Mouse (Mus musculus) frontal cortex, postnatal 36 days (tissue): ENCODE results near the gene Chaf1a.
"Not testable (repeated sequence)": the region's sequence is repeated elsewhere in the genome, so short reads cannot be mapped to it uniquely, and the experiment has no call there.

Experiments
- DNase-seq, 2 experiments: peaks; one replicate each; pipeline ENCODE4 v3.0.0; 2022; ENCODE audit warnings: low spot score in 2 of 2

Gene Chaf1a

DNA sequence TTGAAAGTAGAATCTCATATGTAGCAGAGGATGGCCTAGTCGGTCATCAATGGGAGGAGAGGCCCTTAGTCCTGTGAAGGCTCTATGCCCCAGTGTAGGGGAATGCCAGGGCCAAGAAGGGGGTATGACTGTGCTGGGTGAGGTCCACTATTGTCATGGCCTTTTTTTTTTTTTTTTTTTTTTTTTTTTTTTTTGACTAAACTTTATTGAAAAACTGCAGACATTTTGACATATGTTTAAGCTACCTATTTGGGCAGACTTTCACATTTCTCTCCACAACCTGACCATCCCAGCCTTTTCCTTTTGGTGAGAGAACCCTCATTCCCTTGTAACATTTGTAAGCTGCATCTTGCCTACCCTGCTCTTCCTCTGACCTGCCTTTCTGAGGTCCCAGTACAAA is 52.1 kb downstream of the Chaf1a start:
- no peak for DNase-seq

GRCm38 (mm10) chr17:56092794-56093193 is 52.6 kb downstream of the Chaf1a start:
- DNase-seq, result no peak

DNA sequence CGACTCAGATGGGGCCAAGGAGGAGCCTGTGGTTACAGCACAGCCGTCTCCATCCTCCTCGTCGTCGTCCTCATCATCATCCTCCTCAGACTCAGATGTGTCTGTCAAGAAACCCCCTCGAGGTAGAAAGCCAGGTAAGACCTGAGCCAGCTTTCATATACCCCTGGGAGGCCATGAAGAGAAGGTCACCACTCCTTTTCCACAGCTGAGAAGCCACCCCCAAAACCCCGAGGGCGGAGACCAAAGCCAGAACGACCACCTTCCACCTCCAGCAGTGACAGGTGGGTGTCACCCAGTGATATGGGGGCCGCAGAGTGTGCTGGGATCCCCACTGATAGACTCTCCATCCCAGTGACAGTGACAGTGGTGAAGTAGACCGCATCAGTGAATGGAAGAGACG is 56.6 kb downstream of the Chaf1a start:
- DNase-seq, result no peak

DNA sequence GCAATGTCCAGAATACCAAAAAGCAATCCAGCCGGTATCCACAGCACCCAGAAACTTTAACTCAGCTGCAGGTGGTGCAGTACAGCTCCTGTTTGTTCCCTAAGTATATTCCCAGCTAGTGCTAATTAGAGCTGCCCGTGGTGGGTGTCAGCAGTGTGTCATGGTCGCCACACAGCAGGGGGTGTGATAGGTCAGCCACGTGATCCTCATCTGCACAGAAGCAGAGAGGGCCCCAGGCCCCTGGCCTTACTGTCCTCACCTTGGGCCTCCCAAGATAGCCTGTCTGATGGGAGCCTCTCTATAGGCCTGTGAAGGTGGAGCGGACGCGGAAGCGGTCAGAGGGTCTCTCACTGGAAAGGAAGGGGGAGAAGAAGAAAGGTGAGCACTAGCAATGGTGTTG is 57.9 kb downstream of the Chaf1a start:
- DNase-seq, result no peak

DNA sequence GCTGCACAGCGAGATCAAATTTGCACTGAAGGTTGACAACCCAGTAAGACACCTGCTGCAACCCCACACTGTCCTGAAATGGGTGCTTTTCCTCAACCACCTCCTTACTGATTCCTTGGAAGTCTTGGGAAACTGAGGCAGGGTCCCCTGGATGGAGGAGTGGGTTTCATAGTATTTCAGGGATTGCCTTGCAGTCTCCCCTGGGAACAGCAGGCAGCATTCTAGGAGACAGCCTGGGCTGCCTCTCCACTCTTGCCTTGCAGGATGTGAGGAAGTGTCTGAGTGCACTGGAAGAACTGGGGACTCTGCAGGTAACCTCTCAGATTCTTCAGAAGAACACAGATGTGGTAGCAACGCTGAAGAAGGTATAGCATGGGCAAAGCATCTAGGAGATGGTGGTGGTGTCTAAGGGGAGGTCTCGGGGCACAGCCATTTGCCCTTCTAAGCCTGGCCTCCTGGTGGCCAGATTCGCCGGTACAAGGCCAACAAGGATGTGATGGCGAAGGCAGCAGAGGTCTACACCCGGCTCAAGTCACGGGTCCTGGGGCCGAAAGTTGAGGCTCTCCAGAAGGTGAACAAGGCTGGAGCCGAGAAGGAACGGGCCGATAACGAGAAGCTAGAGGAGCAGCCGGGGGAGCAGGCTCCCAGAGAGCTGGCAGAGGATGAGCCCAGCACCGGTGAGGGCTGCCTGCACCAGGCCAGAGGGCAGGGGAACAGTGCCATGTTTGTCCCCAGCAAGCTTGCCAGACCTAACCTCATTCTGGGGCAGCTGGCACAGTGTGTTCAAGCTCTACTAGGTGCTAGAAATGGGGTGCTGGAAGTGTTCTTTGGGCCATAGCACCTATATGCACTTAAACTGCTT is 58.7 kb downstream of the Chaf1a start:
- no peak for DNase-seq

GRCm38 (mm10) chr17:56100811-56101210 is 60.6 kb downstream of the Chaf1a start:
- no peak for DNase-seq

- no peak for DNase-seq
Observed at GRCm38 (mm10) chr17:56102158-56102557, 61.9 kb downstream of the Chaf1a start.

DNA sequence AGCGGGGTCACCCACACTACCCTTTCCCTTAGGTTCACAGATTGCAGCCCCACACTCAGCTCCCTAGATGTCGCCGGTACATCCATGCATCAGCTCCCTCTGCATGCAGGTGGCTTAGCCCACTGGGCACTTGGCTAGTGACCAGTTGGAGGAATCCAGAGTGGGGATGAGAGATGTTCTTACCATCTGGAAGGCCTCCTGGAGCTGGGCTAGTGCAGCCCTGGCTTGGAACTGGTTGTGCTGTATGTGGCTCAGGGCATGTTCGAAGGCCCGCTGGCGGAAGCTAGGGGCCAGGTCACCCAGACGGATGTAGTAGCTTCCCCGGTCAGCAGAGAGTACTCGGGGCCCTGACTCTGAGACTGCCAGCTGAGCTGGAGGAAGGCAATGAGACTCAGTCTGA is 62.7 kb downstream of the Chaf1a start:
- DNase-seq, result no peak

GRCm38 (mm10) chr17:56103465-56104285 is 63.4 kb downstream of the Chaf1a start:
- DNase-seq, result no peak

- not testable (repeated sequence) for DNase-seq
Observed at GRCm38 (mm10) chr17:56104821-56105220, 64.6 kb downstream of the Chaf1a start.

- DNase-seq, result not testable (repeated sequence)
Observed at GRCm38 (mm10) chr17:56106436-56106835, 66.2 kb downstream of the Chaf1a start.

DNA sequence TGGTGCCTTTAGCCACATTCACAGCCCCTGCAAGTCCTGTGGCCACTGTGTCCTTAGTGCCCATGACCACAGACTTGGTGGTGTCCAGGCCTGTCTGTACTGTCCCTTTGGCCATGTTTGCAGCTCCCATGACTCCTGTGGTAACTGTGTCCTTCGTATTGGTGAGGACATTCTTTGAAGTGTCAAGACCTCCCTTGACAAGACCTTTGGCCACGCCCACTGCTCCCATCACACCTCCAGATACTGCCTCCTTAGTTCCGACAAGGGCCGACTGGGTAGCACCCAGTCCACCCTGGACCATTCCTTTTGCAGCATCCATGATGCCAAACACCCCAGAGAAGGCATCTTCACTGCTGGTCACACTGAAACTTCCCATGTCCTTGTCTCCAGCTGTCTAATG is 66.7 kb downstream of the Chaf1a start:
- no peak for DNase-seq

- no peak for DNase-seq
Observed at GRCm38 (mm10) chr17:56107736-56108135, 67.5 kb downstream of the Chaf1a start.

DNA sequence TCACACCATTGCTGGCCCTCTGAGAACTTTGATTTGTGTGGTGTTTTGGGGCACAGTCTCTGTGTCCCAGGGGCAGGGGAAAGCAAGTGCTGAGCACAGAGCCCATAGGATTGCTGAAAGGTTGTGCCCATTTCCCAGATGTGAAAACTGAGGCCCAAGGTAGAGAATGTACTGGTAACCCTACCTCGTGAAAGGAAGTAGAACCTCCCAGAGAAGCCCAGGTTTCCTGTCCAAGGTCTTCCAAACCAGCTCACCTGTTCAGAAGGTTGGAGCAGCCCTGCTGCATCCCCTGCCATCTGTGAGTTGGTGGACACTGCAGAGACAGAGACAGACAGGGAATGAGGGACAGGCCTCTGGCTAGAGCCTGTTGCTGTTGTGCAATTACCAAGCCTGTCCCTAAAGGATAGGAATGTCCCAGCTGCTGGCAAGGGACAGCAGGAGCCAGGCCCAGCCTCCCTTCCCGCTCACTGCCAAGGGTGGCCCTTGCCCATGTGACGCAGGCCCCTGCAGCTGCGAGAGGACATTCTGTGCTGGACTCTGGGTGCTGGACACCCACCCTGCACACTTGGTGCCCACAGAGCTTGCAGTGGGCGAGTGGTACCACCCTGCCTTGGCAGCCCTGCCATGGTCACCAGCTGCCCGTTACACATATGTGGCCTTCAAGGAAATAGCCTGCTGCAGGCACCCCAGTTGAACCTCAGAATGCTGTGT is 68.2 kb downstream of the Chaf1a start:
- peak in 1 of 2 experiments; percentile 72 for DNase-seq

DNA sequence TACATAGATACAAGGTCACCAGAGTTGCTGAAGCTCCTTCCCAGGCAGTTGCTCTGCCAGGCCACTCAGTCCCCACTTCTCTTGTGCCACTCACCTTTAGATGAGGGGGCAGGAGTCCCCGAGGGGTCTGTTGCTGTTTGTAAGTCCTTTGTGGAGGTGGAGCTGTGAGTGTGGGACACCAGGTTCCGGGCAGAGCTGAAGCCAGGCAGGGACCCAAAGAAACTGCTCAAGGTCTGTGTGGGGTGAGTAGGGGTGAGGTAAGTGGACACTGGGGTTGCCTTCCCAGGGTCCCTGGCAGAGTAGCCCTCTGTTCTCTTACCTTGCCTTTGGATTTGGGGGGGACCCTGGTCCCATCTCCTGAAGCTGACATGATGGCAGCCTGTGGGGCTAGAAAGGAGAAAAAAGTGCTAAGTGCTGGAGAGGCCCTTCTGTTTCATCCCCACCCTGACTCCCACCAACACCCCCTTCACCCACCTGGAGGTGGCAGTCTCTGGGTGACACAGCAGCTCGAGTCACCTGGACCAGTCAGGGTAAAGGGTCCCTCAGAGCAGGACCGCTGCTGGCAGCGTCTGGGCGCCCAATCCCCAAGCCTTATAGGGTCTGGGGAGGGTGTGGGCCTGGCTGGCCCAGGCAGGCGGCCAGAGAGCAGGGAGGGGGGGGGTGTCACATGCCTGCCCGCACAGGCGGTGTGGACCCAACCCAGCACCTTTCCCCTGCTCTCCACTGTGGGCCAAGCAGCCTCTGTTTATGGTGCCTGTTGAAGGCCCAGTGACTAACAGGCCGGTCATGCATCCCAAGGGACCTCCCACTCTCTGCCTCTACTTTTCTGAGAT is 69.2 kb downstream of the Chaf1a start, which contains the start of gene Plin4:
Gene Plin4 (minus strand): TSS at position 585 of the 833 bp plus-strand sequence.
- no peak for DNase-seq

DNA sequence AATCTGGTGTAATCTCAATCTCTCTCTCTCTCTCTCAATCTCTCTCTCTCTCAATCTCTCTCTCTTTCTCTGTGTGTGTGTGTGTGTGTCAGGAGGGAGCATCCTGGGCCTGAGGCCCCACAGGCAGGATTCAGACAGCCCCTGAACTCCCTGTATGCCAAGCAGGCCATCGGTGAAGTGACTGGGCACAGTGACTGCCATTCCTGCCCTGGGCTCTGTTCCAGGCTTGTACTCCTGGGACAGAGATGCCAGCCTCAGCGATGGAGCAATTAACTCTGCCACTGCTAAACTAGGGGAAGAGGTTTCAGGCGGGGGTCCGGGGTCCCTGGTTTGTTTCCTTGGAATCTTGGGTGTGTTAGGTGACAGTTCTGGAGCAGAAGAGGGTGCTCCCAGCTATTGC is 70.3 kb downstream of the Chaf1a start:
- DNase-seq, result no peak

GRCm38 (mm10) chr17:56111021-56111420 is 70.8 kb downstream of the Chaf1a start:
- DNase-seq, result no peak

DNA sequence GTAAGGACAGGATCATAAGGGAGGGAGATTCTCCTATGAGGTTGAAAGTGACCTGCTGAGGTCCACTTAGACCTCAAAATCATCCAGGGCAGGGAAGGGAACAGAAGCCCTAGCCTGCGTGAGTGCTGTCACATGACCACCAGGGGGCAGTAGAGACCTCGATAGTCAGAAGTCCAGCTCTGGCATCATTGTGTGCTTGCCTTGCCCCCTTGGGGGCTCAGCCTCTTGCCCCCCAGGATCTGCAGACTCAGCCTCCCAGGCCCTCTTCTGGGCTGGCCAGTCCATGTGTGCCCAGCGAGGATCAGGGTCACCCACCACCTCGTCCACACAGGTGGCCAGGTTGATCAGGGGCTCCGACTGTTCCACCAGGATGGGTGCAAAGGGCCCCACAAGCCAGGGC is 71.6 kb downstream of the Chaf1a start:
- no peak for DNase-seq

DNA sequence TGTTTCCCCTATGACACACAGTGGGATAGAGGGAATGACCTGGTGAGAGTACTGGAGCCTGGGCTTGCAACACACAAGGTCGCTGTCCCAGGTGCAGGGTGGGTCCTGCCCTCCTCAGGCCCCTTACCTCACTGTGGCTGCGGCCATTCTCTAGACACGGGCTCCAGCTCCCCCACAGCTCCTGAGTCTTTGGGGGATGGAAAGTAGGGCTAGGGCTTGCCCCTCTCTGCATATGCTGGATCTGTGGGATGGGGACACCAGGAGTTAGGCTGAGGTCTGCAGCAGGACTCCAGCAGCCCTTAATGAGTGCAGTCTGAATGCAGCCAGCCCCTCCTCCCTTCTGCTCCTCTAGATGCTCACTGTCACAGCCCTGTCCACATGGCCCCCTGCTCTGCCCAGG is 72.5 kb downstream of the Chaf1a start:
- no peak for DNase-seq

- no peak for DNase-seq
Observed at GRCm38 (mm10) chr17:56116193-56116592, 76.0 kb downstream of the Chaf1a start.

- peak in 1 of 2 experiments; percentile 43 for DNase-seq
Observed at GRCm38 (mm10) chr17:56117251-56117710, 77.0 kb downstream of the Chaf1a start, which contains the start of gene Plin5. Plin5 (minus strand) TSS chr17:56117596.
